Mouse (Mus musculus): ENCODE results near the gene Elfn2. TPM values are rescaled to one million over a fixed set of nuclear protein-coding genes. Genes with fewer than 3 reads are reported as not detected.

Elfn2 gene
- polyA plus RNA-seq, 1 experiment from 2014 or later, result 0.17 TPM

GRCm38 (mm10) chr15:78684111-78684510 is 34.5 kb downstream of the Elfn2 start:
- Histone ChIP-seq H3K4me2 (replicated peaks; ENCODE audit: low read depth) (no peak overlapping the region), H3K9me3 (ENCODE audit: control insufficient read depth) (no peaks in the 10 kb centered on the region), H3K27ac (ENCODE audit: low read depth, low read length) (no peak overlapping the region), H3K4me1 (replicated peaks; ENCODE audit: control insufficient read depth, insufficient read depth, low read length) (0 out of 2 replicates have a peak, but pooled peaks cover 2% of the 10 kb centered on the region), H3K27me3 (replicated peaks; ENCODE audit: control insufficient read depth, insufficient read depth, low read length) (no peaks in the 10 kb centered on the region), H3K9ac (ENCODE audit: low read depth, low read length) (no peak overlapping the region), H3K4me3 (ENCODE audit: low read depth, low read length) (no peak overlapping the region), H3K36me3 (ENCODE audit: control insufficient read depth, insufficient read depth) (no peaks in the 10 kb centered on the region)
- ATAC-seq, result no peak
- TF ChIP-seq CTCF (IDR thresholded peaks at IDR 0.05; ENCODE audit: low read depth), result no peak
- WGBS, result 23% methylated on average over 9 of the region's 9 CpGs

DNA sequence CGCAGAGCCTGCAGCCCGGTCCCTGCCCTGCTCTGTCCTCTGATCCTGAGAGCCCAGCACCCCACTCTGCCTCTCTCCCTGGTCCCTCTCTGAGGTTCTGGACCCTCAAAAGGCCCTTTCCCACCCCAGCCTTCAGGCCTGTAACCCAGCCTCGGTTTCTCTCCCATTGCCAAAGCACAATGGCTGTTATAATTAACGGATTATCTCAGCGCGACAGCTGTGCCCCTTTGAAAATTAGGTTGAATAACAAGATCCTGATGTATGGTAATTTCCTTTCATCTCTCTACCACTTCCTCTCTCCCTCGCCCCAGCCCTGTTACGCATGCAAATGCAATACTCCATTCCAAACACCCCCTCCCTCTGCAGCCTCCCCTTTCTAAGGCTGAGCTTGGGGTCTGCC is 35.1 kb downstream of the Elfn2 start:
- H3K9ac ChIP-seq (ENCODE audit: low read depth, low read length), result no peak overlapping the region
- no peak for TF ChIP-seq CTCF (IDR thresholded peaks at IDR 0.05; ENCODE audit: low read depth)
- H3K4me2 ChIP-seq (replicated peaks; ENCODE audit: low read depth), result no peak overlapping the region
- H3K27me3 ChIP-seq (replicated peaks; ENCODE audit: control insufficient read depth, insufficient read depth, low read length), result no peaks in the 10 kb centered on the region
- H3K27ac ChIP-seq (ENCODE audit: low read depth, low read length), result no peak overlapping the region
- H3K4me1 ChIP-seq (replicated peaks; ENCODE audit: control insufficient read depth, insufficient read depth, low read length), result 0 out of 2 replicates have a peak, but pooled peaks cover 2% of the 10 kb centered on the region
- WGBS, result 49% methylated on average over 8 of the region's 8 CpGs
- H3K36me3 ChIP-seq (ENCODE audit: control insufficient read depth, insufficient read depth), result no peaks in the 10 kb centered on the region
- H3K4me3 ChIP-seq (ENCODE audit: low read depth, low read length), result no peak overlapping the region
- H3K9me3 ChIP-seq (ENCODE audit: control insufficient read depth), result no peaks in the 10 kb centered on the region
- no peak for ATAC-seq

GRCm38 (mm10) chr15:78681781-78682180 is 36.8 kb downstream of the Elfn2 start:
- no peak for TF ChIP-seq CTCF (IDR thresholded peaks at IDR 0.05; ENCODE audit: low read depth)
- Histone ChIP-seq H3K4me2 (replicated peaks; ENCODE audit: low read depth) (no peak overlapping the region), H3K4me3 (ENCODE audit: low read depth, low read length) (no peak overlapping the region), H3K4me1 (replicated peaks; ENCODE audit: control insufficient read depth, insufficient read depth, low read length) (no peaks in the 10 kb centered on the region), H3K36me3 (ENCODE audit: control insufficient read depth, insufficient read depth) (no peaks in the 10 kb centered on the region), H3K9ac (ENCODE audit: low read depth, low read length) (no peak overlapping the region), H3K27ac (ENCODE audit: low read depth, low read length) (no peak overlapping the region), H3K27me3 (replicated peaks; ENCODE audit: control insufficient read depth, insufficient read depth, low read length) (no peaks in the 10 kb centered on the region), H3K9me3 (ENCODE audit: control insufficient read depth) (no peaks in the 10 kb centered on the region)
- WGBS, result 76% methylated on average over 8 of the region's 8 CpGs
- no peak for ATAC-seq

GRCm38 (mm10) chr15:78681301-78681700 is 37.3 kb downstream of the Elfn2 start:
- H3K27me3 ChIP-seq (replicated peaks; ENCODE audit: control insufficient read depth, insufficient read depth, low read length), result no peaks in the 10 kb centered on the region
- no peaks in the 10 kb centered on the region for H3K4me1 ChIP-seq (replicated peaks; ENCODE audit: control insufficient read depth, insufficient read depth, low read length)
- 87% methylated on average over 8 of the region's 8 CpGs for WGBS
- H3K27ac ChIP-seq (ENCODE audit: low read depth, low read length), result no peak overlapping the region
- ATAC-seq, result no peak
- TF ChIP-seq CTCF (IDR thresholded peaks at IDR 0.05; ENCODE audit: low read depth), result no peak
- H3K9ac ChIP-seq (ENCODE audit: low read depth, low read length), result no peak overlapping the region
- H3K4me3 ChIP-seq (ENCODE audit: low read depth, low read length), result no peak overlapping the region
- H3K9me3 ChIP-seq (ENCODE audit: control insufficient read depth), result no peaks in the 10 kb centered on the region
- H3K36me3 ChIP-seq (ENCODE audit: control insufficient read depth, insufficient read depth), result no peaks in the 10 kb centered on the region
- no peak overlapping the region for H3K4me2 ChIP-seq (replicated peaks; ENCODE audit: low read depth)

DNA sequence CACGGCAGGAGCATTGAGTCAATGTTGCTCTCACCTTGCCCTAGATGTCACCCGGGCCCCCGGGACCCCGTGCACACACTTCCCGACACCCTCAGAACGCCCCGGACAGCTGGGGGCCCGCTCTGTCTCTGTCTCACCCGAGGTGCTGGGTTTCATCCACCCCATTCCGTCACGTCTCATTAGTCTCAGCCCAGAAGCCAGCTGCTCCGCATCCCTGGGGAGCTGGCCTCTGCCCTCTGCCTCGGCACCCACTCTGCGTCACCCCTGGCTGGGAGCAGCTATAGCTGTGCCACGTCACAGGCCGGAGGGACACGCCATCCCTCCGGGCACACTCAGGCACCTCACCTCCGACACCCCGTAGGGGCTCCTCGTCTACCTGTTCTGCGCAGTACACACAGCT is 38.3 kb downstream of the Elfn2 start:
- Histone ChIP-seq H3K27ac (ENCODE audit: low read depth, low read length) (no peak overlapping the region), H3K4me1 (replicated peaks; ENCODE audit: control insufficient read depth, insufficient read depth, low read length) (no peaks in the 10 kb centered on the region), H3K9me3 (ENCODE audit: control insufficient read depth) (no peaks in the 10 kb centered on the region), H3K27me3 (replicated peaks; ENCODE audit: control insufficient read depth, insufficient read depth, low read length) (no peaks in the 10 kb centered on the region), H3K9ac (ENCODE audit: low read depth, low read length) (no peak overlapping the region), H3K36me3 (ENCODE audit: control insufficient read depth, insufficient read depth) (no peaks in the 10 kb centered on the region), H3K4me3 (ENCODE audit: low read depth, low read length) (no peak overlapping the region), H3K4me2 (replicated peaks; ENCODE audit: low read depth) (no peak overlapping the region)
- no peak for TF ChIP-seq CTCF (IDR thresholded peaks at IDR 0.05; ENCODE audit: low read depth)
- 82% methylated on average over 22 of the region's 22 CpGs for WGBS
- ATAC-seq, result no peak

GRCm38 (mm10) chr15:78677708-78678107 is 40.9 kb downstream of the Elfn2 start:
- Histone ChIP-seq H3K4me1 (replicated peaks; ENCODE audit: control insufficient read depth, insufficient read depth, low read length) (no peaks in the 10 kb centered on the region), H3K9ac (ENCODE audit: low read depth, low read length) (no peak overlapping the region), H3K4me3 (ENCODE audit: low read depth, low read length) (no peak overlapping the region), H3K4me2 (replicated peaks; ENCODE audit: low read depth) (no peak overlapping the region), H3K27ac (ENCODE audit: low read depth, low read length) (no peak overlapping the region), H3K9me3 (ENCODE audit: control insufficient read depth) (no peaks in the 10 kb centered on the region), H3K27me3 (replicated peaks; ENCODE audit: control insufficient read depth, insufficient read depth, low read length) (peaks cover 19% of the 10 kb centered on the region), H3K36me3 (ENCODE audit: control insufficient read depth, insufficient read depth) (no peaks in the 10 kb centered on the region)
- no peak for ATAC-seq
- WGBS, result 67% methylated on average over 5 of the region's 5 CpGs
- no peak for TF ChIP-seq CTCF (IDR thresholded peaks at IDR 0.05; ENCODE audit: low read depth)

DNA sequence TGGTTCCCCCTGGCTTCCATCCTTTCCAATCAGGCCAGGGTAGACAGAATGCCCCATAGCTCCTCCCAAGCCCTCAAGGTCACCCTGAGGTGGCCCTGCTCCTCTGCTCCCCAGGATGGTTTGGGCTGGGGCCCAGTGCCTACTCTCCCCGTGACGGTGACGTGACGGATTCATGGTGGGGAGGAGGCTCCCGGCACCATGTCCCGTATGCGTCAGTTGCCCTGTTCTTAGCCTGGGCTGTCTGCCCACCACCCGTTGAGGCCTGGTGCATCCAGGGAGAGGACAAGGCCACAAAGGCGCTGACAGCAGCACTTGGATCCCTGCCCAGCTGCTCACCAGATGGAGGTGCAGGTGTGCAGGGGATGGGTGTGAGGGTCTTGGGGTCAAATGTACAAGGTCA is 41.6 kb downstream of the Elfn2 start:
- ATAC-seq, result no peak

More for the DNA sequence above, 41.6 kb downstream of the Elfn2 start:
- Histone ChIP-seq H3K36me3 (ENCODE audit: control insufficient read depth, insufficient read depth) (no peaks in the 10 kb centered on the region), H3K27ac (ENCODE audit: low read depth, low read length) (no peak overlapping the region), H3K4me1 (replicated peaks; ENCODE audit: control insufficient read depth, insufficient read depth, low read length) (no peaks in the 10 kb centered on the region), H3K9me3 (ENCODE audit: control insufficient read depth) (no peaks in the 10 kb centered on the region), H3K4me3 (ENCODE audit: low read depth, low read length) (no peak overlapping the region), H3K4me2 (replicated peaks; ENCODE audit: low read depth) (no peak overlapping the region), H3K27me3 (replicated peaks; ENCODE audit: control insufficient read depth, insufficient read depth, low read length) (peaks cover 26% of the 10 kb centered on the region), H3K9ac (ENCODE audit: low read depth, low read length) (no peak overlapping the region)
- 75% methylated on average over 9 of the region's 9 CpGs for WGBS
- TF ChIP-seq CTCF (IDR thresholded peaks at IDR 0.05; ENCODE audit: low read depth), result no peak
